Mouse (Mus musculus) ES-E14 (cell line): ENCODE measurements around the gene Fermt2. TPM values are rescaled to one million over a fixed set of nuclear protein-coding genes. Genes with fewer than 3 reads are reported as not detected.

ENCODE experiments used
- DNase-seq: peaks from one replicate; pipeline ENCODE4 v3.0.0-alpha.2; 2013; ENCODE audit warnings: low read depth, low spot score
- H3K27ac ChIP-seq: 2 replicates; pipeline ENCODE4 v1.5.1; 2012; ENCODE audit warnings: low read depth, mild to moderate bottlenecking, low read length, moderate library complexity, mixed read lengths; ENCODE audit not compliant: poor library complexity, insufficient read depth, severe bottlenecking
- H3K36me3 ChIP-seq: 2 replicates; pipeline ENCODE4 v1.6.1; 2012; ENCODE audit warnings: mild to moderate bottlenecking, low read length, moderate library complexity, mixed read lengths; ENCODE audit not compliant: control insufficient read depth, poor library complexity, insufficient read depth, severe bottlenecking
- H3K4me1 ChIP-seq, 2 experiments: fragments of 150-350 bp in 1 of 2; sonication (generic) in 1 of 2; 2 replicates each; pipeline ENCODE4 v1.6.1; 2012; ENCODE audit warnings: low read length in 2 of 2, mild to moderate bottlenecking in 1 of 2, mixed read lengths in 1 of 2; ENCODE audit not compliant: control insufficient read depth in 2 of 2, insufficient read depth in 2 of 2, poor library complexity in 1 of 2
- H3K4me3 ChIP-seq, 2 experiments: fragments of 150-350 bp in 1 of 2; sonication (generic) in 1 of 2; 2 replicates each; pipeline ENCODE4 v1.5.1; 2012; ENCODE audit warnings: low read length in 2 of 2, low read depth in 1 of 2, mild to moderate bottlenecking in 1 of 2, mixed read lengths in 1 of 2; ENCODE audit not compliant: insufficient read depth in 1 of 2, poor library complexity in 1 of 2, severe bottlenecking in 1 of 2
- H3K9ac ChIP-seq: 2 replicates; pipeline ENCODE4 v1.6.1; 2012; ENCODE audit warnings: low read depth, mild to moderate bottlenecking, low read length, mixed read lengths; ENCODE audit not compliant: poor library complexity, insufficient read depth, severe bottlenecking
- H3K9me3 ChIP-seq: fragments of 150-350 bp; sonication (generic); 2 replicates; pipeline ENCODE4 v1.6.1; 2012; ENCODE audit warnings: low read depth, mild to moderate bottlenecking, low read length; ENCODE audit not compliant: control insufficient read depth, insufficient read depth
- CHD2 ChIP-seq: IDR thresholded peaks from 2 replicates; pipeline ENCODE4 v1.6.1; 2014; ENCODE audit warnings: mild to moderate bottlenecking, low read depth, low read length, inconsistent platforms
- HCFC1 ChIP-seq: IDR thresholded peaks from 2 replicates; pipeline ENCODE4 v1.6.1; 2012; ENCODE audit warnings: low read length, inconsistent platforms, borderline replicate concordance; ENCODE audit not compliant: insufficient read depth
- MAFK ChIP-seq: IDR thresholded peaks from 2 replicates; pipeline ENCODE4 v1.6.1; 2014; ENCODE audit warnings: mild to moderate bottlenecking, low read depth, low read length, inconsistent platforms; ENCODE audit not compliant: insufficient read depth
- ZC3H11A ChIP-seq: IDR thresholded peaks from 2 replicates; pipeline ENCODE4 v1.6.1; 2012; ENCODE audit warnings: low read depth, mild to moderate bottlenecking, inconsistent platforms, low read length, borderline replicate concordance
- ZNF384 ChIP-seq: IDR thresholded peaks from 2 replicates; pipeline ENCODE4 v1.6.1; 2012; ENCODE audit warnings: low read depth, low read length, inconsistent platforms
- in situ Hi-C, 2 experiments: fragments of 600-800 bp; cut with MboI; formaldehyde crosslinking; loops; one replicate each; pipeline ENCODE4 v1.15.1; 2025; ENCODE audit warnings: low sequenced_read_pairs in 2 of 2, inconsistent platforms in 1 of 2; ENCODE audit not compliant: unreplicated experiment in 2 of 2
- total RNA-seq: library from RNA; depleted of rRNA; stranded (reverse); fragments of 300-350 nt; gene quantifications from 2 replicates; pipeline ENCODE4 v1.2.3, GENCODE M21; 2012

Fermt2 gene
- total RNA-seq, 1 experiment: 47.0 TPM

DNA sequence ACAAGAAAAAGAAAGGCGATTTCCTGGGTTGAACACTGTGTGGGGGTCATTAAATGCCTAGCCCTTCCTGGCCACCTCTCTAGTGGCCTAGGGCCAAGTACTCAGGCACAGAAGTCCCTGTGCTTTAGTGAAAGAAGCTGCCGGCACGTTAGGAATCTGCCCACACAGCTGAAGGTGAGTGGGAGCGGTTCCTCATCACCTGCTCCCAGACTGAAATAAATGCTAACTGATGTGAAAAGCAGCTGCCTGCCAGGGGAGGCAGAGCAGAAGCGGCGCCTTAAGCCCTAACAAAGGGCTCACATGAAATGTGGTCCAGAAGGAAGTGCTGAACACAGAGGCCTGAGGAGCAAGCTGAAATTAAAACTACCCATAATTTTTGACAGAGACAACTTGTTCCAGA, 22.9 kb downstream of the Fermt2 start:
- TF ChIP-seq CHD2 (0 out of 2 replicates have a peak, but pooled peaks have one; percentile 58), MAFK (peak; percentile 51; the same call in 1 of the 2 replicates), HCFC1 (no peak), ZC3H11A (no peak), ZNF384 (no peak)
- DNase-seq: no peak
- H3K27ac ChIP-seq: no peak overlapping the region
- in situ Hi-C loops: no loop called here
- H3K4me3 ChIP-seq: no peak overlapping the region
- no peaks in the 10 kb centered on the region for H3K9me3 ChIP-seq
- H3K4me1 ChIP-seq: peaks cover 3 to 24% of the 10 kb centered on the region in 2 experiments; a peak in 3 of 4 replicates
- H3K36me3 ChIP-seq: peaks cover 3% of the 10 kb centered on the region; the same call in 1 of the 2 replicates
- H3K9ac ChIP-seq: no peak overlapping the region

DNA sequence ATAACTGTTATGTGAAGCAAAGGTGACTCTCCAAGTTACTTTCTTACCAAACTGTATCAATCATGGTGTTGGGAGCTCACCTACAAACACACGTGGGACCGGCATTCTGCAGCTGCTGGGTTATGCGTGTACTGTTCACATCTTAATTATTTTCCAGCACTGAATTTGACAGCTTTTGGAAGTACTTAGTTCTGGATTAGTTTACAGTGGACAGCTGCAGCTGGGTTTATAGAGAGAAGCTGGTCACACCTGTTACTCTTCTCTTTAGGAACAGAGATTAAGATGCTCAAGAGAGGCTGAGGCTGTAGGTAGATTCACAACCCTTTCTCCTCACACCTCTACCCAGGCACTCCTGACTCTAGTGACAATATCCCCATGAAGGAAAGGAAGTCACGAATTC, 23.8 kb downstream of the Fermt2 start:
- peaks cover 3% of the 10 kb centered on the region; the same call in 1 of the 2 replicates for H3K36me3 ChIP-seq

DNA sequence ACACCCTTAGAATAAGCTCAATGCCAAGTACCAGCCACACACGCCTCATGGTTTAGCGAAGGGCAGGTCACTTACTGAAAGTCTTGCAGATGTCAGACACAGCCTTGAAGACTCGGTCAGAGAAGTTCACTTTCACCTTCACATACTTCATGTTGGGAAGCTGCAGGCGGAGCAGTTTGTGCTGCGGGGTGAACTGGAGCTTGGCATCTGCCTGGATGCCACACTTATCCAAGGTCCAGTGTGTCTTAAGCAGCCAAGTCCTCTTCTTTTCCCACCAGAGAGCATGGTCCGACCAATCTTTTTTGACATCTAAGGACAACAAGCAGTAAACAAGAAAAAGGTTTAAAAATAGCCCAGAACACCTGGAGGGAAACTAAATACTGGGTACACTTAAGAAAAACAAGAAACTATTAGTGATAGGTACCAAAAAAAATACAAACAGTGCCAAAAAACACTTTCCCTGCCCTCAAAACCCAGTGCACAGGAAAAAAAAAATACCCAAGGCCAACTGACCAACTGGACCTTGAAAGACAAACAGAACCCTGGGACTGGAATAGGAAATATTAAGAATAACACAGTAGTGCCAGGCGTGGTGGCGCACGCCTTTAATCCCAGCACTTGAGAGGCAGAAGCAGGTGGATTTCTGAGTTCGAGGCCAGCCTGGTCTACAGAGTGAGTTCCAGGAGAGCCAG, 25.4 kb downstream of the Fermt2 start:
- Histone ChIP-seq H3K36me3 (peaks cover 6% of the 10 kb centered on the region; the same call in 1 of the 2 replicates), H3K9me3 (no peaks in the 10 kb centered on the region), H3K4me3 (no peak overlapping the region), H3K9ac (no peak overlapping the region), H3K4me1 (peaks cover 3 to 17% of the 10 kb centered on the region in 2 experiments; a peak in 3 of 4 replicates), H3K27ac (no peak overlapping the region)
- DNase-seq: no peak
- in situ Hi-C loops: no loop called here
- TF ChIP-seq CHD2 (no peak), MAFK (no peak), HCFC1 (no peak), ZNF384 (no peak)

More for the DNA sequence above, 23.8 kb downstream of the Fermt2 start:
- Histone ChIP-seq H3K9me3 (no peaks in the 10 kb centered on the region), H3K4me1 (peaks cover 3 to 23% of the 10 kb centered on the region in 2 experiments; a peak in 3 of 4 replicates), H3K4me3 (no peak overlapping the region), H3K9ac (no peak overlapping the region), H3K27ac (no peak overlapping the region)
- no peak for DNase-seq
- in situ Hi-C loops: no loop called here
- no peak for TF ChIP-seq HCFC1
- TF ChIP-seq ZNF384: no peak
- TF ChIP-seq MAFK: no peak
- no peak for TF ChIP-seq CHD2

DNA sequence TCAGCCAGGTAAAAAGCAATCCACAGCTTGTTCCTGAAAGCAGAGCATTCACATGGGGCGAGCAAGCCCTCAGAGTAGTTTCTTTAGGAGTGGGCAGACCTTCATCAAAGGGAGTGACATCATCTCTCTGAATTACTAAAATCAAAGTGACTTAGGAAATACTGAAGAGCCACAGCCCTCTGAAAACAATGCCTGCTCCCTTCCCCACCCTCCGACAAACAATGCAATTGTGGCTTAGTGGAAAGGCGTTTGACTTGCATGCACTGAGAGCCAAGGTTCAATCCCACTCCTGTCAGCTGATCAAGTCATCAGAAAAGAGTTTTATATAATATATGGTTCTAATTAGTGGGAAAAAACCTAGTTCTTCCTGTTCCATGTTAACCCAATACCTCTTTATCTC, 26.0 kb downstream of the Fermt2 start:
- Histone ChIP-seq H3K9me3 (no peaks in the 10 kb centered on the region), H3K4me3 (no peak overlapping the region), H3K36me3 (peaks cover 6% of the 10 kb centered on the region; the same call in 1 of the 2 replicates), H3K9ac (no peak overlapping the region), H3K27ac (no peak overlapping the region), H3K4me1 (peaks cover 3 to 17% of the 10 kb centered on the region in 2 experiments; a peak in 3 of 4 replicates)
- DNase-seq: no peak
- TF ChIP-seq MAFK (no peak), ZC3H11A (no peak), HCFC1 (no peak), CHD2 (no peak), ZNF384 (no peak)
- in situ Hi-C loops: no loop called here

DNA sequence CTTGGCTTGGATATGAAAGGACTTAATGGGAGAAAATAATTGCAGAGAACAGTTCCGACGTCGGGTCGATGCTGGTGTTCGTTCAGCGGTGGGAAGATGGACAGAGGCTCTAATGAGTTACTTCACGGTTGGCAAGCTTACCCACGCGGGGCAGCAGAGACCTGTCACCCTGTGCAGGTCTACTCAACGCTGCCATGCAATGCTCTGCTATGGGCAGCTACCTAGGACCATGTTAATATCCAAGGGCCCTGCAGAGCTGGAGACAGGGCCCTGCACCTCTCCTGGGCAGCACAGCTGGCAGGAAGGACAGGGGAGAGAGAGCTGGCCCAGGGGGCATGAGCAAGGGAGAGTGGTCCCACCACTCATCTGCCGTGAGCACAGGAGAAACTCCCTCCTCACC, 29.9 kb downstream of the Fermt2 start:
- Histone ChIP-seq H3K9me3 (no peaks in the 10 kb centered on the region), H3K9ac (no peak overlapping the region), H3K36me3 (peaks cover 11% of the 10 kb centered on the region), H3K4me1 (peaks cover 0 to 2% of the 10 kb centered on the region in 2 experiments; a peak in 1 of 4 replicates), H3K27ac (no peak overlapping the region), H3K4me3 (no peak overlapping the region)
- TF ChIP-seq ZNF384 (no peak), ZC3H11A (no peak), CHD2 (no peak), HCFC1 (no peak), MAFK (no peak)
- DNase-seq: no peak
- in situ Hi-C loops: no loop called here
